Mouse (Mus musculus) embryo, embryonic 11 days (tissue): ENCODE data around the gene Gm9195.

Source experiments
- DNase-seq: peaks from one replicate; pipeline ENCODE4 v3.0.0-alpha.2; 2015

Gm9195 gene

GRCm38 (mm10) chr14:72440929-72441328, 50.7 kb downstream of the Gm9195 start:
- no peak for DNase-seq

DNA sequence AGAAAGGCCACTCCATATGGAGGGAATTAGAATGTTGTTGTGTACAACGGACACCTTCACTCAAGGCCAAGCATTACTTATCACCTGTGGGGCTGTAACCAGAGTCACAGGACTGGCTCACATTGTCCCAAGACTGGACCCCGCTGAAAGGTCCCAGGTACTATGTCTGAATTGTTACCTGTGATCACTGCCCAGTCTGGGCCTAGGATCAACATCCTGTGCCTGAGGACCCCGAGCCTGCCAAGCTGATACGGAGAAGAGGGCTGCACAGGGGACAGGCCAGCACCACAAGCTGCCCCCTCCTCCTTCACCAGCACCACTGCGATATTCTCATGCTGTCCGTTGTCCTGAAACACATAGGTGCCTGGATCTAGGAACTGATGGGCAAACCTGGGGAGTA, 51.2 kb downstream of the Gm9195 start:
- no peak for DNase-seq

DNA sequence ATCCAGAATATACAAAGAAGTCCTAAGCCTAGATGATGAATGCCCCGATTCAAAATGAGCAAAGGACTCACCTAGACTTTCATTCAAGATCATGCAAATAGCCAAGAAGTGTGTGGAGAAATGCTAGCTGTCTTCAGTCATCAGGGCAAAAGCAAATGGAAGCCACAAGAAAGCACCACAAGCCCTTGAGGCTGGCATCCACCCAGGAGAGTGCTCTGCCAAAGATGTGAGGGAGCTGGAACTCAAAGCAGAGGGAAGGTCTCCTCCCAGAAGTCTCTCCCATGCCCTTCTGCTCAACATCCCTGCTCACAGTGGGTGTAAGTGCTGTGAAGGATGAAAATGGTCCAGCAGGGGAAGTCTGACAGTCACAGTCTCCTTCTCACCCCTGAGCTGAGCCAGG, 52.7 kb downstream of the Gm9195 start:
- DNase-seq: no peak

DNA sequence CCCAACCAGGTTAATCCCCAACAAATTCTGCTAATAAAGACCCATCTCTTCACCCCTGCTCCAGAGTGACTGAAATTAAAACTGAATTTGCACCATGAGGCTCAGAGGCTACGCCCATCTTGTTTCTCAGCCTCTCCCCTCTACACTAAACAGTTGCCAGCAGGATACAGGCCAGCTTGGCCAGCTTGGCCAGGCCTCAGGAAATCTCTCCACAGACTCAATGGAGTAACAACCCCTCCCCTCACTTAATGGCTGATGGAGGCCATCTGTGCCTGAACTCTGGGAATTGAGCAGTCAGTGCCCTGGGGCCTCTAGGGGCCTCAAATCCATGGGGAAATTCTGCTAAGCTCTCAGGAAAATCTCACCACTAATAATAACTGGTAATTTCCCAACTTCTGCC, 101.9 kb downstream of the Gm9195 start:
- DNase-seq: peak; percentile 48

DNA sequence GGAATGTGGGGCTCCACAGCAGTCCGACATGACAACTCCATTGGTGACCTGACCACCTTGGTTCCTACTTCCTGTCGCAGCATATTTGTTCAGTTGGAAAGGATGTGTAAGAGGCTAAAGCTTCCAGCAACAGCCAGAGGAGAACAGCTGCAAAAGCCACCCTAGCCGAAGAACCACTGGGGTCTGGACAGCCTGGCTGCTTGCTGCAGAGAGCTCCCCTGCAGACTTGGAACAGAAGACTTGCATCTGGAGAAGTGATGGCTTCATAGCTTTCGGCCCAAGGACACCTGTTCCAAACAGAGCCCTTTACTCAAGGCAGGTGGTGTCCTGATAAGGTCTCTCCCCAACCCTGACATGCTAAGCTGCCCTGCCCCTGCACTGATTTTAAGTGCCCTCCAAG, 102.3 kb downstream of the Gm9195 start:
- no peak for DNase-seq

DNA sequence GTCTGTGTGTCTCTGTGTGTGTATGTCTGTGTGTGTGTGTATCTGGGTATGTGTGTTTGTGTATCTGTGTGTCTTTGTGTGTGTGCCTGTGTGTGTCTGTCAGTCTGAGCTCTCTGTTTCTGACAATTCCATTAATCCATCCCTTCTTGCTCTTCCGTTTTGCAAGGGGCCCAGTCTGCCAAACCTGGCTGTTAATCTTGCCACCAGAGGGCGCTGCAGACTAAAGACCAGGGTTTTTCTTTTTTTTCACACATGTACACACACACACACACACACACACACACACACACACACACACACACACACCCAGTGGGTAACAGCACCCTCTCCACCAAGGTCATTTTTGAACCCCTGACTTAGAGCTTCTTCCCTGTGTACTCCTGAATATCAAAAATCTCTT, 114.4 kb downstream of the Gm9195 start:
- peak; percentile 67 for DNase-seq
